Mouse (Mus musculus) ES-E14 (cell line): Measurements from ENCODE around the gene Fam193b.

Experiments
- CHD2 ChIP-seq: IDR thresholded peaks from 2 replicates; pipeline ENCODE4 v1.6.1; 2014; ENCODE audit warnings: mild to moderate bottlenecking, low read depth, low read length, inconsistent platforms
- HCFC1 ChIP-seq: IDR thresholded peaks from 2 replicates; pipeline ENCODE4 v1.6.1; 2012; ENCODE audit warnings: low read length, inconsistent platforms, borderline replicate concordance; ENCODE audit not compliant: insufficient read depth
- ZC3H11A ChIP-seq: IDR thresholded peaks from 2 replicates; pipeline ENCODE4 v1.6.1; 2012; ENCODE audit warnings: low read depth, mild to moderate bottlenecking, inconsistent platforms, low read length, borderline replicate concordance
- ZNF384 ChIP-seq: IDR thresholded peaks from 2 replicates; pipeline ENCODE4 v1.6.1; 2012; ENCODE audit warnings: low read depth, low read length, inconsistent platforms

DNA sequence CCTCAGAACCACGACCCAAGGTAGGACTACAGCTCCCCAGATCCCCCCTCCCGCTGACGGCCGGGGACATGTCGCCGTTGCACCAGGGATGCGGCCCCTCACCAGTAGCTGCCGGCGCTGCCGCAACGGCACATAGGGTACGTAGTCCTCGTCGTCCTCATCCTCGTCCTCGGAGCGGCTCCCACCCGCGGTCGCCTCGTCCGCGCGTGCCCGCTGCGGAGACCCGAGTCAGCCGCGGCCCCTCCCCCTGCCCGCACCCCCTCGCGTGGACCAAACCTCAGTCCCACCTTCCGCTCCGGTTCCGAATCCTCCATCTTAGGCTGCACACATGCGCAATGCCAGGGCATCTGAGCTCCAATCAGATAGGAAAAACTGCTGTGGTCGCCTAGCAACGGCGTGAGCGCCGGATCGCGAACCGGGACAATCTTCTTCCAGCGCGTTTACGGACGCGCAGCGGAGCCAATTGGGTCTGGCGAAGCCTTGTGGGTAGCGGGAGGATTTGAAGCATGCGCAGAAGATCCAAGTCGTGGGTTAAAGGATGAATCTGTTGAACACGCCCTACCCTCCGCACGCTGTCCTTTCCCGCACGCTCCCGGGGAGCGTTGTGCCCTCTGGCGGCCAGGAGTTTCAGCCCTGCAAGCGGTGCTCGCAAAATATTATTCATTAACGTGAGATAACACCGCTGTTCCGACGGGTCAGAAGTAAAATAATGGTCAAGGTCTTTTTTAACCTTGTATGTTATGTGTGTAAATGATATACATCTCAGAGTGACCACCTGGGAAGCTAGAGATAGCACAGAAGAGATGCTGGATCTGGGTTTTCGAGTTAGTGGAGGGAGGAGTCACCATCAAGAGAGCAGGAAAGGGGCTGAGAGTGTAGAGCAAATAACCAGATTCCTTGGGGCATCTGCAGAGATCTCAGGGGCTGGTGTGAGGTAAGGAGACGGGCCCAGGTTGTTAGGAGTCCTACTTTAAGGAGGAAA is 34.4 kb downstream of the Fam193b start, which contains the start of gene Ddx41:
- TF ChIP-seq HCFC1 (peak; percentile 83), ZNF384 (no peak), ZC3H11A (no peak), CHD2 (no peak)
